Mouse (Mus musculus) embryonic facial prominence, embryonic 12.5 days (tissue): ENCODE data around the gene Kcnmb2. TPM values are rescaled to one million over a fixed set of nuclear protein-coding genes. Genes with fewer than 3 reads are reported as not detected.

Experiments
- ATAC-seq: fragments of 200-750 bp; cut with Nextera tagmentation; 2 replicates; pipeline ENCODE4 v1.8.0; 2017; ENCODE audit not compliant: insufficient number of reproducible peaks, insufficient read depth, low FRiP score, low TSS enrichment
- H3K27ac ChIP-seq: fragments of 300-500 bp; sonication (generic); 2 replicates; pipeline ENCODE4 v1.5.1; 2016; ENCODE audit warnings: mild to moderate bottlenecking
- H3K27me3 ChIP-seq: fragments of 300-500 bp; sonication (generic); 2 replicates; pipeline ENCODE4 v1.6.1; 2016; ENCODE audit warnings: mild to moderate bottlenecking, moderate library complexity
- H3K36me3 ChIP-seq: fragments of 300-500 bp; sonication (generic); 2 replicates; pipeline ENCODE4 v1.6.1; 2016; ENCODE audit warnings: mild to moderate bottlenecking
- H3K4me1 ChIP-seq: fragments of 300-500 bp; sonication (generic); 2 replicates; pipeline ENCODE4 v1.6.1; 2016
- H3K4me2 ChIP-seq: fragments of 300-500 bp; sonication (generic); replicated peaks from 2 replicates; pipeline ENCODE4 v1.6.1; 2016; ENCODE audit warnings: mild to moderate bottlenecking, moderate library complexity
- H3K4me3 ChIP-seq: fragments of 300-500 bp; sonication (generic); 2 replicates; pipeline ENCODE4 v1.5.1; 2016; ENCODE audit warnings: mild to moderate bottlenecking
- H3K9ac ChIP-seq: fragments of 300-500 bp; sonication (generic); 2 replicates; pipeline ENCODE4 v1.6.1; 2016; ENCODE audit warnings: mild to moderate bottlenecking, moderate library complexity
- H3K9me3 ChIP-seq: fragments of 300-500 bp; sonication (generic); 2 replicates; pipeline ENCODE4 v1.6.1; 2016; ENCODE audit warnings: mild to moderate bottlenecking, moderate library complexity
- WGBS: fragments of 180-500 bp; shearing (Covaris S2); methylation state at CpG from one replicate; pipeline ENCODE4 v1.1.7; 2016; 5-methylcytosine and 5-hydroxymethylcytosine counted together
- polyA plus RNA-seq: library from polyadenylated mRNA; unstranded; fragments of >200 nt; fragmentation: Nextera tagmentation; extraction: Ambion mirVana; gene quantifications from 2 replicates; pipeline ENCODE4 v1.2.1, GENCODE M21; 2016

Kcnmb2 gene
- polyA plus RNA-seq, 1 experiment from 2014 or later = 5.3 TPM

DNA sequence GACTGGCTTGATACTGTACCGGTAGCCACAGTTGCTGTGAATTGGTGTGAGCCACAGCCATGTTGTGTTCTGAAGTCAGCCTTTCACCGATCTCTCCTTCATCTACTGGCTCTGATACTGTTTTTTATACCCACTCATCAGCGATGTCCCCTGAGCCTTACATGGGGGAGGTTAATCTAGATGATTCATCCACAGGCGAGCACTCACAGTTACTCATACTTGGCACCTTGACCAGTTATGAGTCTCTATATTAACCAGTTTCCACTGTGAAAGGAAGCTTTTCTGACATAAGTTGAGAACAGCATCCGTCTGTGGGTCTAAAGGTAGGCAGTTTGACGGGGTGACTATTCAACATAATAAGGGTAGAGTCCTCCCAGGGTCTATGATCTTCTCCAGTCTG is 118.7 kb downstream of the Kcnmb2 start:
- H3K36me3 ChIP-seq = no peaks in the 10 kb centered on the region
- 91% methylated on average over 6 of the region's 6 CpGs for WGBS
- H3K4me1 ChIP-seq = no peaks in the 10 kb centered on the region
- H3K27me3 ChIP-seq = no peaks in the 10 kb centered on the region
- H3K9me3 ChIP-seq = no peaks in the 10 kb centered on the region
- H3K4me2 ChIP-seq = no peak overlapping the region
- no peak for ATAC-seq
- H3K27ac ChIP-seq = no peak overlapping the region
- H3K9ac ChIP-seq = no peak overlapping the region
- no peak overlapping the region for H3K4me3 ChIP-seq

DNA sequence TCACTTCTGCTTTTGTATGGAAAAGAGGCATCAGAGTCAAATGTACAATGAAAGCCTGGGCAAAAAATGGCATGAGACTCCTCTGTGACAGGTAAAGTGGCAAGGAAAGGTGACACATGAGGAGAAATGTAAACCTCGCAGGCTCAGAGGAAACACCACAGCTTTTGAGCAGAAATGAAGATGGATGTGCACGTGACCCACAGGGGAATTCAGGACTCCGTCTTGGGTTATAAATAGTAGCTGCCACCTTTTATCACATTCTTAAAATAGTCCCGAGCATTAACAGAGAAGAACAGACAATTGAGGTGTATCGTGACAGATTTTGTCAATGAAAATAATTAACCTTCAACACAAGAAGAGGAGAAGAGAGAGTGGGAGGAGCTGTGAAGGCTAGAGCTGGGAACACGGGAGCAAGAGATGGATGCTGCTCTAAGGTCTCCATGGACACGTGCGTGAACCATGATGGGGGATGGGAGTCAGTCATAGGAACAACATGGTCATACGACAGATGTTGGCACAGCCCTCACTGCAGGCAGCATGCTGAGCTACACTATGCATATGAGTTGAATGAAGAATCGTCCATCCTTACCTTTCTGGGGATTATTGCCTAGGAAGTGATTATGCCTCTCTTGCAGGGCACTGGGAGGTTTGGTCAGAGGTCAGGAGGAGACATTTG is 127.2 kb downstream of the Kcnmb2 start:
- no peaks in the 10 kb centered on the region for H3K27me3 ChIP-seq
- no peak overlapping the region for H3K9ac ChIP-seq
- no peak overlapping the region for H3K4me2 ChIP-seq
- no peak overlapping the region for H3K27ac ChIP-seq
- H3K4me1 ChIP-seq = no peaks in the 10 kb centered on the region
- no peaks in the 10 kb centered on the region for H3K9me3 ChIP-seq
- no peaks in the 10 kb centered on the region for H3K36me3 ChIP-seq
- no peak overlapping the region for H3K4me3 ChIP-seq
- ATAC-seq = no peak
- 77% methylated on average over 10 of the region's 10 CpGs for WGBS

DNA sequence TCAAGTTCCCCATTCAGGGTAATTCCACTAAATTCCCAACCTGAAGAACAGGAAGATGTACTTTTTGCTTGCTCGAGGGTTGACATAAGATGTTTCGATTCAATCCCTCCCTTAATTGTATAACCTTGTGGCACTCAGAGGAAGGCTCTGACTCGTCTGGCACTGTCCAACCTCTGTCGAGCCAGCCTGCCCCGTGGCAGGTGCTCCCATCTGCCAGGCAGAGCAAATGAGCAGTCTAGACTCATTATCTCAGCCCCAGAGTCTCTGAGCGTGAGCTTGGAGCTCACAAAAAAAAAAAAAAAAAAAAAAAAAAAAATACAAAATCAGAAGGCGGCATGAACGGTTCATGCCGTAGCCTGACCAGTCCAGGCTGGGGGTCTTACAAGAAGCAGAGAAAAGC is 130.1 kb downstream of the Kcnmb2 start:
- no peak overlapping the region for H3K27ac ChIP-seq
- ATAC-seq = no peak
- H3K9me3 ChIP-seq = no peaks in the 10 kb centered on the region
- no peaks in the 10 kb centered on the region for H3K36me3 ChIP-seq
- 68% methylated on average over 9 of the region's 9 CpGs for whole genome bisulfite sequencing
- H3K4me2 ChIP-seq = no peak overlapping the region
- no peaks in the 10 kb centered on the region for H3K4me1 ChIP-seq
- H3K9ac ChIP-seq = no peak overlapping the region
- no peak overlapping the region for H3K4me3 ChIP-seq
- no peaks in the 10 kb centered on the region for H3K27me3 ChIP-seq

DNA sequence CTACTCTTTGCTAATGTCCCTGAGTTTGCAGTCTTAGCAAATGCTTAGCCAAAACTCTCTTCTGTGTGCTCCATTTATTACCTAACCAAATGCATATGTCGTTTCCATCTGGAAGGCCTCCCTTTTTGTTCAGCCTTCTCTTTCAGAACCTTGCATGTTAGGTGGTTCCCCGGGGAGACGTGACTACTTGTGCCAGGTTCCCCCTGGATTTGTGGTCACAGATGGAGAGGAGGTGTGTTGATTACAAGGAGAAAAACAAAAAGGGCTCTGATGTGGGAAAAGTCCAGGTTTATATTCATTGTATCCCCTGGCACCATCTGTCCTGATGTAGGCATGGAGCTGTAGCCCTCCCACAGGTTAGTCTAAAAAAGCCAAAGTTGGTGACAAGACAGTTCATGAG is 141.5 kb downstream of the Kcnmb2 start:
- WGBS = 70% methylated on average over 3 of the region's 3 CpGs
- no peak overlapping the region for H3K4me3 ChIP-seq
- ATAC-seq = no peak

DNA sequence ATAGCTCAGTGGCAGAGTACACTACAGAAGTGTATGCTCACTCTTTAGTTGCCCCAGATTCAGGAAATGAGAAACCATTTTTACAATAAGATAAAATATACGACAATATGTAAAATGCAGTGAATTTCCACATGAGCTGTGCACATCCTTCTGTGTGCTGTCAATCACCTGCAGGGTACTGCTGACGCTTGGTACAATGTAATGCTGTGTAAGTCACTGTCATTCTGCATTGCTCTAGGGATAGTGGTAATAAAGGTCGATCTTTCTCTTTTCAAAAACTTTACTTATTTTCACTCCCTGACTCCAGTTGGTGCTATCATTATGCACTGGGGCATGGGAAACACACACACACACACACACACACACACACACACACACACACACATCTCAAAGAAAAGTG is 146.5 kb downstream of the Kcnmb2 start:
- ATAC-seq = no peak
- Histone ChIP-seq H3K4me2 (no peak overlapping the region), H3K4me1 (no peaks in the 10 kb centered on the region), H3K27ac (no peak overlapping the region), H3K36me3 (no peaks in the 10 kb centered on the region), H3K4me3 (no peak overlapping the region), H3K9ac (no peak overlapping the region), H3K27me3 (no peaks in the 10 kb centered on the region), H3K9me3 (no peaks in the 10 kb centered on the region)
- 85% methylated on average over 3 of the region's 3 CpGs for WGBS

More for the DNA sequence above, 141.5 kb downstream of the Kcnmb2 start:
- Histone ChIP-seq H3K4me1 (no peaks in the 10 kb centered on the region), H3K9me3 (no peaks in the 10 kb centered on the region), H3K27me3 (no peaks in the 10 kb centered on the region), H3K4me2 (no peak overlapping the region), H3K9ac (no peak overlapping the region), H3K36me3 (no peaks in the 10 kb centered on the region), H3K27ac (no peak overlapping the region)

DNA sequence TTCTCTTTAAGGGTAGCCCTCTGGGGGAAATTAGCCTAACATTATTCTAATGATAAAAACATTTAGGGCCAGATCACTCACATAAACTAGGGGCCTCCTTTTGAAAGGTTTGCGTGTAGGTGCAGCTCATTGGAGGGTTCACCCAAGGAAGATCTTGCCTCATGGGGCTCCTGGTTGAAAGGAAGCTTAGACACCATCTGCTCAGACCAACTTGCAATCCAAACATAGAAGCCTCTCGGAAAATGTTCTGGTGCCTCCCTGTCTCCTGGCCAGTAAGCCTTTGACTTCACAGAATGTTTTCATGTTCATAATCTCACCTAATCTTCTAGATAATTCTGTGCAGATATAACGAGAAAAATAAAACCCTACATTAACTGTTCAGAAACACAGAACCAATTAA is 150.3 kb downstream of the Kcnmb2 start:
- H3K4me2 ChIP-seq = no peak overlapping the region
- WGBS = 69% methylated on average over 3 of the region's 3 CpGs
- H3K36me3 ChIP-seq = no peaks in the 10 kb centered on the region
- no peak overlapping the region for H3K4me3 ChIP-seq
- no peak overlapping the region for H3K9ac ChIP-seq
- H3K27ac ChIP-seq = no peak overlapping the region
- no peaks in the 10 kb centered on the region for H3K9me3 ChIP-seq
- H3K27me3 ChIP-seq = no peaks in the 10 kb centered on the region
- H3K4me1 ChIP-seq = no peaks in the 10 kb centered on the region
- ATAC-seq = no peak

DNA sequence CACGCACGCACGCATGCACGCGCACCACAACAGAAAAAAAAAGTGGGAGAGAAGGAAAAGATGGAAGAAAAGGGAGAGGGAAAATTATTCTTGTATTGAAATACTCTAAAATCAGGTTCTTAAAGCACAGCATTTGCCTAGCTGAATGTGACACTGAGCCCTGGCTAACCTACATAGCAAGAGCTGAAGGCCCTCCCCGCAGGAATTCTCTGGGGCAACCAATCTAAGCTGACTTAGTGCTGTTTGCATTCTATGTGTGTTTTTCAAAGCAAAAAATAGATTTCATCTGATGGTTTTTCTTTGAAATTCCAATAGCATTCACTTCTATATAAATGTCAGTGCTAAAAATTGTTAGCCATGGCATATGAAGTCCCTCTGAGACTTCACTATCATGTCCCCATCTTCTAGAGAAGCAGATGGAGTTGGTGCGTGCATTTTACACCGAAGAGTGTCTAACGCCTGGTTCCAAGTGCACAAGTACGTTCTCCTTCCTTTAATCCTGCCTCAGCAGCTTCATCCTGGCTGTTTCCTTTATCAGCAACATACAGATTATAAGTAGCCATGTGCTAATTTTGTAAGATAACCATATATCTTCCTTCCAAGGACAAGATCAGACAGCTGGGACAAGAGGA is 151.4 kb downstream of the Kcnmb2 start:
- H3K27ac ChIP-seq = no peak overlapping the region
- H3K4me2 ChIP-seq = no peak overlapping the region
- no peak overlapping the region for H3K9ac ChIP-seq
- no peaks in the 10 kb centered on the region for H3K27me3 ChIP-seq
- H3K4me1 ChIP-seq = no peaks in the 10 kb centered on the region; the same call in 1 of the 2 replicates
- no peak overlapping the region for H3K4me3 ChIP-seq
- no peaks in the 10 kb centered on the region for H3K9me3 ChIP-seq
- WGBS = 90% methylated on average over 10 of the region's 10 CpGs
- H3K36me3 ChIP-seq = no peaks in the 10 kb centered on the region
- ATAC-seq = no peak

DNA sequence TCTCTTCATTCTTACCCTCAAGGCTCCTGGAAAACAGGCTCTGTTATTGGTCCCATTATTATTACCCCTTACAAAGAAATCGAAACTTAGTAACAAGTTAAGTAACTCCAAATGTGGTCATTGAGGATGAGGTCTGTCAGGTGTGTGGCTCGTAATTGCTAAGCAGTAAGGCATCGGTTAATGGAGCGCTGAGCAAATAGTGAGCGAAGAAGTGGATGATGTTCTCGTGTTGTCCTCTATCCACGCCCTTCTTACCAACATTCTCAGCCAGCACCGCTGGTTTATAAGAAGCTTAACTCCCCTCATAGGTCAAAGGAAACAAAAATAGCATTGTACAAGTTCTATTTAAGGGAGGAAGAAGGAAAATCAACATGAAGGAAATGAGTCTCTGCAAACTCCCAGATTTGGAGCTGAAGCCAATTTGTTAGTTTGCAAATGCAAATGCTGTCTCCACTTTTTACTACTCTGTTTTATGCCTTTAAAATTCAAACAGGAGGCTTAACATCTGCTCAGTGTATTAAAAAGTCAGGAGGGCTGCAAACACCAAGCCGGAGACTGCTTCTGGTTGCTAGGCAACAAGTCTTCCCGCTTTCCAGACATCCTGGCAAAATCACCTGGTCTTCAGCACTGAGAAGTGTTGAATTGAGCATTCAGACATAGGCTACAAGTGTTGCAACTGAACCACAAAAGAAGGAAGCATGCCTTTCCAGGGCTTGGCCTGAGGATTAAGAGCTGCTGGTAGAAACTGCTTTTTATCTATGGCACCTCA is 157.8 kb downstream of the Kcnmb2 start:
- Histone ChIP-seq H3K27ac (no peak overlapping the region), H3K36me3 (no peaks in the 10 kb centered on the region), H3K9ac (no peak overlapping the region), H3K4me3 (no peak overlapping the region), H3K4me2 (no peak overlapping the region), H3K9me3 (no peaks in the 10 kb centered on the region), H3K27me3 (no peaks in the 10 kb centered on the region), H3K4me1 (peaks cover 6% of the 10 kb centered on the region)
- ATAC-seq = no peak
- WGBS = 53% methylated on average over 10 of the region's 10 CpGs

DNA sequence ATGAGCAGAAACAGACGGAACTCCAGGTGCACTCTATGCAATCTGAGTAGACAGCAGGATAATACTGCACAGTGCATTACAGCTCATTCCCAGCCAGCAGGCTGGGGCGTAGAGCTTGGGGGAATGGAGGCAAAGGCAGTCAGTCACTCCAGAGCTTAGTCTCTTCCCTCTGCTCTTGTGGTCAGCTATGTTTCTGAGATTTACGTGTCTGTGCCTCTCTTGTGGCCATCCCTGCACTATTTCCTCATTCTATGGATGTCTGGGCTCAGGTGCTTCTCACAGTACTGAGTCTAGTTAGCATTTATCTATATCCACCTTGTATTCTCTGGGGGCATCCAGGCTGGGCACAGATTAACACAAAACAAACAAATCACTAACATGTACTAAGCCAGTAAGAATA is 160.4 kb downstream of the Kcnmb2 start:
- H3K4me2 ChIP-seq = no peak overlapping the region
- no peak overlapping the region for H3K9ac ChIP-seq
- no peaks in the 10 kb centered on the region for H3K27me3 ChIP-seq
- WGBS = 70% methylated on average over 3 of the region's 3 CpGs
- H3K4me3 ChIP-seq = no peak overlapping the region
- no peak overlapping the region for H3K27ac ChIP-seq
- no peaks in the 10 kb centered on the region for H3K9me3 ChIP-seq
- peaks cover 10% of the 10 kb centered on the region for H3K4me1 ChIP-seq
- ATAC-seq = no peak
- no peaks in the 10 kb centered on the region for H3K36me3 ChIP-seq

DNA sequence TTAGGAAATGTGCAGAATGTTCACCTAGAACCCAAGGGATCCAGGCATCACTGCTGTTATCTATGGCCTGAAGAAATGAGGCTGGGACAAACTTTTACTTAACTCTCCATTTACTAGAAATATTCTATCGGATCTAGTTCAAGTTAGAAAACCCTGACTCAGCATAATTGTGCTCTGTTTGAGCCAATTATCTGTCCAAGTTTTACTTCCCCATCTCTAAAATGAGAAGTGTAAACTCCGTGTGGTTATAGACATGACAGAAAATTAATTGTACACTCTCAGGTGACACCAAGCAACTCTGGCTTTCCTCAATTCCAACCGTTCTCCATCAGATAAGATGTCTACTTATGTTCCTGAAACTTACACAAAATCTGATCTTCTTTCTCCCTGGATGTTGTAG is 161.0 kb downstream of the Kcnmb2 start:
- Histone ChIP-seq H3K4me1 (peaks cover 11% of the 10 kb centered on the region), H3K27me3 (no peaks in the 10 kb centered on the region), H3K4me2 (no peak overlapping the region), H3K27ac (no peak overlapping the region), H3K9me3 (no peaks in the 10 kb centered on the region), H3K36me3 (no peaks in the 10 kb centered on the region), H3K9ac (no peak overlapping the region), H3K4me3 (no peak overlapping the region)
- no peak for ATAC-seq
- 78% methylated on average over 3 of the region's 3 CpGs for WGBS

DNA sequence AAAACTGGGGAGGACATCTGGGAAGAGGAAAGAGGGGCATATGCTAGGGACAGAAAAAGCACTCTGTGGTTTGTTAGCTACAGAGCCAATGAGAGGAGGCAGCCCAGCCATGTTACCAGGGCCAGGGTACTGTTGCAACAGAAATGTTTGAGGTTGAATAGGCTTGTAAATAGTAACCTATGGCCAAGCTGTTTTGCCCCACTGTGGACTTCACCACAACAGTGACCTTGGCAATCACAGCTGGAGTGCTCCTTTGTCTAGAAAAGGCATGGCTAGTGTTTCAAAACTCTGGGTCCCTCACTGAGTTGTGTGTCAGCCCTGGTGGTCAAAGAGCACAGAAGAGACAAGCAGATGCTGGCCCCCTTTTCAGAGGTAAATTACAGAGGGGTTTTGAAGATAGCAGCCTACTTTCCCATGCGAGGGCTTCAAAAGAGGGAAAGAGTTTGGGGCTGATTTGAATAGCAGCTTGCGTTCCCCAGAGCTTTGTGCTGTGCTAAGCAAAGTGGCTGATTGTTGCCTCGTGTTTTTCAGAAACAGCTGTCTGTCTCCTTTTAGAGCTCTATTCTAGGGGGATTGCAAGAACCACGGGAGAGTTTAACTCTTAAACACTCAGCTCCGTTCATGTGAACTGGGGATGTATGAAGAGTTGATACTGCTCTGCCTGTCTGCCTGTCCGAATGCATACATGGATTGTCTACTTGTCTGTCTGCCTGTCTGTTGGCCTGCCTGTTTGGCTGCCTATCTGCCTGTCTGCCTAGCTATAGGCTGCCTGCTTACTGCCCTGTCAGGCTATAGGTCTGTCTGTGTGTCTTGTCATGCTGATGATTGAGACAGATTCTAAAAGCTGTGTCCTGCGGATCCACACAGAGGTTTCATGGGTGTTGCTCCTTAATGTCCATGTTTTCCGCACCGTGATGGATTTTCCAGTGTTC is 165.0 kb downstream of the Kcnmb2 start:
- WGBS = 38% methylated on average over 9 of the region's 9 CpGs
- Histone ChIP-seq H3K4me1 (peaks cover 5% of the 10 kb centered on the region; the same call in 1 of the 2 replicates), H3K27ac (peak overlapping the region; percentile 26; the same call in 1 of the 2 replicates), H3K9me3 (no peaks in the 10 kb centered on the region), H3K4me3 (no peak overlapping the region), H3K9ac (no peak overlapping the region), H3K27me3 (no peaks in the 10 kb centered on the region), H3K4me2 (no peak overlapping the region), H3K36me3 (no peaks in the 10 kb centered on the region)
- no peak for ATAC-seq
